Mouse (Mus musculus) MEL (cell line): ENCODE results near the gene Ccdc92b.

Experiments
- CHD2 ChIP-seq: IDR thresholded peaks from 2 replicates; pipeline ENCODE4 v1.6.1; 2011; ENCODE audit warnings: low read length, improper control_type of control experiment
- CTCF ChIP-seq, 3 experiments: IDR thresholded peaks in 2 of 3; conservative IDR thresholded peaks in 1 of 3; 2 replicates each; pipeline ENCODE4 v1.5.1; 2011 to 2012; ENCODE audit warnings: low read length in 3 of 3, low read depth in 2 of 3, mild to moderate bottlenecking in 2 of 3, improper control_type of control experiment in 1 of 3, inconsistent platforms in 1 of 3, mixed read lengths in 1 of 3, moderate library complexity in 1 of 3; ENCODE audit not compliant: control insufficient read depth in 1 of 3, insufficient read depth in 1 of 3, poor library complexity in 1 of 3, severe bottlenecking in 1 of 3
- KAT2A ChIP-seq: conservative IDR thresholded peaks from 2 replicates; pipeline ENCODE4 v1.6.1; 2012; ENCODE audit warnings: low read depth, low read length, improper control_type of control experiment, inconsistent platforms
- POLR2A ChIP-seq, 2 experiments: IDR thresholded peaks; 2 replicates each; pipeline ENCODE4 v1.6.1; 2011 to 2012; ENCODE audit warnings: low read length in 2 of 2, mild to moderate bottlenecking in 2 of 2, control low read depth in 1 of 2, improper control_type of control experiment in 1 of 2, low read depth in 1 of 2, moderate library complexity in 1 of 2; ENCODE audit not compliant: control insufficient read depth in 1 of 2, insufficient read depth in 1 of 2, poor library complexity in 1 of 2

DNA sequence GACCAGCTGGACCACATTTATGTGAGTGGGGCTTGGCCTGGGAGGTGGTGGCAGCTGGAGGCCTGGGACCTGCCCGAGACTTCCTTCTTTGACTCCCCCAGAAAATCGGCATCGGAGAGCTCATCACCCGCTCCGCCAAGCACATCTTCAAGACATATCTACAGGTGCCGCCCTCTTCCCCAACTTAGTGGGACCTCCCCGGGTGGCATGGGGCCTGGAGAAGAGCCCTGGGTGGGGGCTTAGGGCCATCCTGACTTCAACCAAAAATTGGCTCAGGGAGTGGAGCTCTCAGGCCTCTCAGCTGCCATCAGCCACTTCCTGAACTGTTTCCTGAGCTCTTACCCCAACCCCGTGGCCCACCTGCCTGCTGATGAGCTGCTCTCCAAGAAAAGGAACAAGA lies 45.5 kb downstream of the Ccdc92b start:
- TF ChIP-seq CHD2: no peak
- TF ChIP-seq KAT2A: no peak
- TF ChIP-seq CTCF (IDR thresholded peaks at IDR 0.05 in 2 of 3, conservative IDR thresholded peaks at IDR 0.05 in 1 of 3; ENCODE audit: control insufficient read depth in 1 of 3, insufficient read depth in 1 of 3, low read depth in 2 of 3, low read length in 3 of 3, poor library complexity in 1 of 3, severe bottlenecking in 1 of 3): no peak
- no peak for TF ChIP-seq POLR2A (IDR thresholded peaks at IDR 0.05; ENCODE audit: control insufficient read depth in 1 of 2, insufficient read depth in 1 of 2, low read depth in 1 of 2, low read length in 2 of 2, poor library complexity in 1 of 2)
